Mouse (Mus musculus): ENCODE measurements around the gene 1700049E17Rik2. TPM values are rescaled to one million over a fixed set of nuclear protein-coding genes. Genes with fewer than 3 reads are reported as not detected.
"Not testable (repeated sequence)": the region's sequence is repeated elsewhere in the genome, so short reads cannot be mapped to it uniquely, and the experiment has no call there.

1700049E17Rik2 gene
- not detected in 2 replicates for polyA plus RNA-seq (2014; fragmentation: Nextera tagmentation; extraction: Ambion mirVana)

- H3K4me2 ChIP-seq (ENCODE audit: low read depth, low read length, severe bottlenecking); H3K27me3 ChIP-seq (ENCODE audit: control insufficient read depth, insufficient read depth, low read length); H3K36me3 ChIP-seq (ENCODE audit: control insufficient read depth, insufficient read depth, low read length); H3K9me3 ChIP-seq (ENCODE audit: control insufficient read depth, low read length); H3K4me3 ChIP-seq (ENCODE audit: low read depth, low read length); H3K9ac ChIP-seq (ENCODE audit: low read length); H3K4me1 ChIP-seq (replicated peaks; ENCODE audit: control insufficient read depth, insufficient read depth, low read length); H3K27ac ChIP-seq (ENCODE audit: low read depth, low read length); ATAC-seq (replicated peaks; ENCODE audit: low FRiP score); DNase-seq (ENCODE audit: low spot score): not testable (repeated sequence)
- WGBS = no CpG with 5 or more reads among the region's 1 CpGs
Measured at GRCm38 (mm10) chr14:41572911-41573310, at the start of gene 1700049E17Rik2. TSS of gene 1700049E17Rik2 (plus strand) at chr14:41573211.

GRCm38 (mm10) chr14:41524695-41525094 is 48.3 kb upstream of the 1700049E17Rik2 start:
- not testable (repeated sequence) for DNase-seq (ENCODE audit: low spot score)
- WGBS = 80% methylated on average over 1 of the region's 1 CpGs

DNA sequence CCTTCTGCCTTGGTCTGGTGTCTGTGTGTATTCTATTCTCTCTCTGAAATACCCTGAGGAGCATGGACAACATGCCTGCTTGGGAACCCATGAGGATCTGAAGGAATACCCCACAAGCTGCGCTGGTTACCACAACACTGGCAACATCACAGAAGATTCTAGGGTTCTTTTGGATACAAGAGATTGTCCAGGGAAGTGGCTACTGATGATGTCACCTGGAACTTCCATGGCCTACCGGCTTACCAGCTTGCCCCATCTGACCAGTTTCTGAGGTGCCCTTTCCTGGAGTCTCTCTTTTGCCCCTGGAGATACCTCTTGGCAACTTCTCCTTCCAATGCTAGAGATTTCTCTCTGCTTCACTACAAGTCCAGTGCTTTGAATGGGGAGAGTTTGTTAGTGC is 17.5 kb upstream of the 1700049E17Rik2 start, which contains the start of gene Gm7970:
Gm7970 (minus strand) TSS at position 101 of the 400 bp plus-strand sequence.
- not testable (repeated sequence) for DNase-seq (ENCODE audit: low spot score); H3K4me3 ChIP-seq (ENCODE audit: low read depth, low read length); H3K4me1 ChIP-seq (replicated peaks; ENCODE audit: control insufficient read depth, insufficient read depth, low read length); H3K4me2 ChIP-seq (ENCODE audit: low read depth, low read length, severe bottlenecking); ATAC-seq (replicated peaks; ENCODE audit: low FRiP score); H3K9ac ChIP-seq (ENCODE audit: low read length); H3K27ac ChIP-seq (ENCODE audit: low read depth, low read length); H3K27me3 ChIP-seq (ENCODE audit: control insufficient read depth, insufficient read depth, low read length); H3K36me3 ChIP-seq (ENCODE audit: control insufficient read depth, insufficient read depth, low read length); H3K9me3 ChIP-seq (ENCODE audit: control insufficient read depth, low read length)
- no CpG with 5 or more reads among the region's 2 CpGs for WGBS

More at GRCm38 (mm10) chr14:41524695-41525094, 48.3 kb upstream of the 1700049E17Rik2 start:
- not testable (repeated sequence) for H3K27ac ChIP-seq (ENCODE audit: low read depth, low read length); H3K36me3 ChIP-seq (ENCODE audit: control insufficient read depth, insufficient read depth, low read length); H3K9me3 ChIP-seq (ENCODE audit: control insufficient read depth, low read length); ATAC-seq (replicated peaks; ENCODE audit: low FRiP score); H3K9ac ChIP-seq (ENCODE audit: low read length); H3K4me1 ChIP-seq (replicated peaks; ENCODE audit: control insufficient read depth, insufficient read depth, low read length); H3K4me3 ChIP-seq (ENCODE audit: low read depth, low read length); H3K27me3 ChIP-seq (ENCODE audit: control insufficient read depth, insufficient read depth, low read length); H3K4me2 ChIP-seq (ENCODE audit: low read depth, low read length, severe bottlenecking)

DNA sequence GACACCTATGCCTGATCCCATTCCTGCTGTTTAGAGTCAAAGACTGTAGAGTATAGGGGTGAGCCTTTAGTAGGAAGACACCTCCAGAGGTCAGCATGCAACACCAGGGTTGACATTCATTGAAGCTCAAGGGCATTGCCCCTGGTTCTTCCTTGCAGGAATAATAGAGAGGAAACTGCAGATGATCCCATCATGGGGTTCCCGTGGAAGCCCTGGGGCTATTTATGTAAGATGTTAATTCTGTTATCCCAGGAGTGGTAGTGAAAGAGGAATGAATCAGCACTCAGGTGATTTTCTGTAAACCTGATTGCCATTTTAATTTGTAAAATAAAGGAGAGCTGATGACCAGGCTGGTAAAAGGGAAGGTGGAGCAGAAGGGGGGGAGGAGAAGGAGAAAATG is 13.3 kb downstream of the 1700049E17Rik2 start:
- H3K4me2 ChIP-seq (ENCODE audit: low read depth, low read length, severe bottlenecking); DNase-seq (ENCODE audit: low spot score); H3K9me3 ChIP-seq (ENCODE audit: control insufficient read depth, low read length); H3K9ac ChIP-seq (ENCODE audit: low read length); ATAC-seq (replicated peaks; ENCODE audit: low FRiP score); H3K4me1 ChIP-seq (replicated peaks; ENCODE audit: control insufficient read depth, insufficient read depth, low read length); H3K4me3 ChIP-seq (ENCODE audit: low read depth, low read length); H3K27me3 ChIP-seq (ENCODE audit: control insufficient read depth, insufficient read depth, low read length); H3K36me3 ChIP-seq (ENCODE audit: control insufficient read depth, insufficient read depth, low read length); H3K27ac ChIP-seq (ENCODE audit: low read depth, low read length): not testable (repeated sequence)
- 80% methylated on average over 1 of the region's 1 CpGs for WGBS

- H3K4me1 ChIP-seq (replicated peaks; ENCODE audit: control insufficient read depth, insufficient read depth, low read length); DNase-seq (ENCODE audit: low spot score); H3K36me3 ChIP-seq (ENCODE audit: control insufficient read depth, insufficient read depth, low read length); H3K27me3 ChIP-seq (ENCODE audit: control insufficient read depth, insufficient read depth, low read length); H3K9ac ChIP-seq (ENCODE audit: low read length); H3K27ac ChIP-seq (ENCODE audit: low read depth, low read length); H3K9me3 ChIP-seq (ENCODE audit: control insufficient read depth, low read length); ATAC-seq (replicated peaks; ENCODE audit: low FRiP score); H3K4me3 ChIP-seq (ENCODE audit: low read depth, low read length); H3K4me2 ChIP-seq (ENCODE audit: low read depth, low read length, severe bottlenecking): not testable (repeated sequence)
- 91% methylated on average over 15 of the region's 15 CpGs for WGBS
Measured at GRCm38 (mm10) chr14:41600935-41601334, 27.9 kb downstream of the 1700049E17Rik2 start.

GRCm38 (mm10) chr14:41610690-41611089 is 37.7 kb downstream of the 1700049E17Rik2 start:
- H3K4me2 ChIP-seq (ENCODE audit: low read depth, low read length, severe bottlenecking); H3K4me3 ChIP-seq (ENCODE audit: low read depth, low read length); H3K27me3 ChIP-seq (ENCODE audit: control insufficient read depth, insufficient read depth, low read length); H3K36me3 ChIP-seq (ENCODE audit: control insufficient read depth, insufficient read depth, low read length); ATAC-seq (replicated peaks; ENCODE audit: low FRiP score); H3K9me3 ChIP-seq (ENCODE audit: control insufficient read depth, low read length); H3K27ac ChIP-seq (ENCODE audit: low read depth, low read length); H3K4me1 ChIP-seq (replicated peaks; ENCODE audit: control insufficient read depth, insufficient read depth, low read length); DNase-seq (ENCODE audit: low spot score); H3K9ac ChIP-seq (ENCODE audit: low read length): not testable (repeated sequence)
- WGBS = 89% methylated on average over 1 of the region's 1 CpGs

GRCm38 (mm10) chr14:41622535-41622934 is 49.5 kb downstream of the 1700049E17Rik2 start:
- not testable (repeated sequence) for H3K4me2 ChIP-seq (ENCODE audit: low read depth, low read length, severe bottlenecking); H3K9me3 ChIP-seq (ENCODE audit: control insufficient read depth, low read length); H3K27ac ChIP-seq (ENCODE audit: low read depth, low read length); H3K4me3 ChIP-seq (ENCODE audit: low read depth, low read length); H3K27me3 ChIP-seq (ENCODE audit: control insufficient read depth, insufficient read depth, low read length); H3K4me1 ChIP-seq (replicated peaks; ENCODE audit: control insufficient read depth, insufficient read depth, low read length); ATAC-seq (replicated peaks; ENCODE audit: low FRiP score); H3K36me3 ChIP-seq (ENCODE audit: control insufficient read depth, insufficient read depth, low read length); H3K9ac ChIP-seq (ENCODE audit: low read length); DNase-seq (ENCODE audit: low spot score)
- 95% methylated on average over 4 of the region's 5 CpGs for WGBS

DNA sequence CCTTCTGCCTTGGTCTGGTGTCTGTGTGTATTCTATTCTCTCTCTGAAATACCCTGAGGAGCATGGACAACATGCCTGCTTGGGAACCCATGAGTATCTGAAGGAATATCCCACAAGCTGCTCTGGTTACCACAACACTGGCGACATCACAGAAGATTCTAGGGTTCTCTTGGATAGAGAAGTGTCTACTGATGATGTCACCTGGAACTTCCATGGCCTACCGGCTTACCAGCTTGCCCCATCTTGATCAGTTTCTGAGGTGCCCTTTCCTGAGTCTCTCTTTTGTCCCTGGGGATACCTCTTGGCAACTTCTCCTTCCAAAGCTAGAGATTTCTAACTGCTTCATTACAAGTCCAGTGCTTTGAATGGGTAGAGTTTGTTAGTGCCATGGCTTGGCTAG is 51.5 kb downstream of the 1700049E17Rik2 start, which contains the start of gene Gm3072:
Gm3072 (minus strand) TSS at position 101 of the 400 bp plus-strand sequence.
- not testable (repeated sequence) for ATAC-seq (replicated peaks; ENCODE audit: low FRiP score); H3K27ac ChIP-seq (ENCODE audit: low read depth, low read length); H3K27me3 ChIP-seq (ENCODE audit: control insufficient read depth, insufficient read depth, low read length); H3K9me3 ChIP-seq (ENCODE audit: control insufficient read depth, low read length); H3K36me3 ChIP-seq (ENCODE audit: control insufficient read depth, insufficient read depth, low read length); H3K4me2 ChIP-seq (ENCODE audit: low read depth, low read length, severe bottlenecking); H3K4me3 ChIP-seq (ENCODE audit: low read depth, low read length); DNase-seq (ENCODE audit: low spot score); H3K4me1 ChIP-seq (replicated peaks; ENCODE audit: control insufficient read depth, insufficient read depth, low read length); H3K9ac ChIP-seq (ENCODE audit: low read length)
- 80% methylated on average over 1 of the region's 2 CpGs for WGBS

DNA sequence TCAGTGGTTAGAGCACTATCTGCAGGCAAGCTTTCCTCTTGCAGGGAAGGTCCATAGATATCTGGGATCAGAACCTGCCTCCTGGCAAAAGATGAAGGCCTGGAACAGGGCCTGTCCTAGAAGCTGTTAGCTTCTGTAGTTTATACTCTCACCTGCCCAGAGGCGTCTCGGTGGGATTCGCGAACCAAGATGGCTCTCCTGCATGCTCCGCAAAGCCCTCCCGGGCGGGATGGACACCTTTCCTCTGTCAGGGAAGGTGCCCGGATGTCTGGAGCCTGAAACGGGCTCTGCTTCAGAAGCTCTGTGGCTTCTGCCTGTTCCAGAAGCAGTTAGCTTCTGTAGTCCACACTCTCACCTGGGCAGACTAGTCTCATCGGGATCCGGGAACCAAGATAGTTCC is 57.1 kb downstream of the 1700049E17Rik2 start:
- not testable (repeated sequence) for H3K27me3 ChIP-seq (ENCODE audit: control insufficient read depth, insufficient read depth, low read length); H3K4me2 ChIP-seq (ENCODE audit: low read depth, low read length, severe bottlenecking); H3K9me3 ChIP-seq (ENCODE audit: control insufficient read depth, low read length); H3K36me3 ChIP-seq (ENCODE audit: control insufficient read depth, insufficient read depth, low read length); H3K4me1 ChIP-seq (replicated peaks; ENCODE audit: control insufficient read depth, insufficient read depth, low read length); H3K27ac ChIP-seq (ENCODE audit: low read depth, low read length); ATAC-seq (replicated peaks; ENCODE audit: low FRiP score); H3K4me3 ChIP-seq (ENCODE audit: low read depth, low read length); H3K9ac ChIP-seq (ENCODE audit: low read length); DNase-seq (ENCODE audit: low spot score)
- 96% methylated on average over 8 of the region's 11 CpGs for WGBS

Data from forebrain, embryonic 11.5 days (tissue).